Mouse (Mus musculus) frontal cortex, postnatal 14 days (tissue): Measurements from ENCODE around the gene Gm47985.
"Not testable (repeated sequence)": the region's sequence is repeated elsewhere in the genome, so short reads cannot be mapped to it uniquely, and the experiment has no call there.

Experiments used
- DNase-seq, 2 experiments: peaks; one replicate each; pipeline ENCODE4 v3.0.0; 2022; ENCODE audit warnings: low spot score in 2 of 2

Gm47985 gene

DNA sequence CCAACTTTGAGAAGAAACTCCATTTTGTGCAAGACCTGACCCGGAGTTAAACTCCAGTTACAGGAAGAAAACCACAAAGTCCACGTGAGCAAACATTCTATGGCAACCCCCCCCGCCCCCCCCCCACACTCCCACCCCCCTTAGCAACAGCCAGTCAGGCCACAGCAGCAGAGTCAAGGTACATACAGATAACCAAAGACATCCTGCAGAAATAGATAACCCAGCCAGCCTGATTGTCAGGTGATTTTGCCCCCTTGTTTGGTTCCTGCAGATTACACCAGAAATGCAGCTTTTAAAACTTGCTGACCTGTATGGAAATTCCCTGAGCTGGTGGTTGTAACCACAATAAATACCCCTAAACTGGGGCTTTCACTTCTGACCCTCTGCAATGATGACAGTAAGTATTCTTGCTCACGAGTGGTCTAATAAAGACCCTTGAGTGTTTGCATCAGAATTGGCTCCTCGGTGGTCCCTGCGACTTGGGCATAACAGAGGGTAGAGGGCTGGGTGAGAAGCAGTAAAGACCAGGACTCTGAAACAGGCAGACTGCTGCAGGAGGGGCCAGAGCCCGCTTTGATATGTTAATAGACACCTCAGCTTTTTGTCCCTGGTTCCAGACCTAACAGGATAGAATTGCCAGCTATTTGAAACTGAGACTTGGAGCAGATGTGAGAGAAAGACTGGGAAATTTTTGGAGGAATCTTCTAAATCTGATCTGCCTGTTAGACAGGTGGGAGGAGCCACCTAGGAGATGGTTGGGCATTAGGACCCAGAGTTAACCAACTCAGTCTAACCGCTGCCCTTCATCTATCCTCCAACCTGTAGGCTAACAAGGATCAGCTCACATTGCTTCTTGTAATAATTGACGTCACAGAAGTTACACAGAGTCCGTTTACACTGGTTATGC is 5.1 kb upstream of the Gm47985 start:
- DNase-seq: no peak

GRCm38 (mm10) chr1:151177937-151178271 is 4.4 kb upstream of the Gm47985 start:
- no peak for DNase-seq

GRCm38 (mm10) chr1:151178505-151179083 is 3.7 kb upstream of the Gm47985 start:
- no peak for DNase-seq

- no peak for DNase-seq
Measured at GRCm38 (mm10) chr1:151180167-151180566, 2.2 kb upstream of the Gm47985 start.

DNA sequence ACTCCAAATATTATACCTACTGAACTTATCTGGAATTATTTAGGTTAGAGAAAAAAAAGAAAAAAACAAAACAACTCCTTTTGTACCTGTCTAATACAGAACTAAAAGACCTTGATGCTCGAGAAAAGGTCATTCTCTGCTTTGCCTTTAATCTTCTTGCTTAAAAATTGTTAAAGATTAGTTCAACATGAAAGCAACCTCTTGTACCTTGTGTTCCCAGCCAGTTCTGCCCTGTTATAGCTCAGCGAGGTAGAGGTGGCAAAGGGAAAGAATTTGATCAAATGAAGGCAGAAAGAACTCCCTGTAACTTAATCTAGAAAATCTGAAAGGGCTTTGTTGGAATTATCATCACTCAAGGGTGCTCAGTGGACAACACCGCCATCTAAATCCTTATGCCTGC is 3.8 kb downstream of the Gm47985 start:
- not testable (repeated sequence) for DNase-seq

- not testable (repeated sequence) for DNase-seq
Measured at GRCm38 (mm10) chr1:151186879-151187424, 4.6 kb downstream of the Gm47985 start.

DNA sequence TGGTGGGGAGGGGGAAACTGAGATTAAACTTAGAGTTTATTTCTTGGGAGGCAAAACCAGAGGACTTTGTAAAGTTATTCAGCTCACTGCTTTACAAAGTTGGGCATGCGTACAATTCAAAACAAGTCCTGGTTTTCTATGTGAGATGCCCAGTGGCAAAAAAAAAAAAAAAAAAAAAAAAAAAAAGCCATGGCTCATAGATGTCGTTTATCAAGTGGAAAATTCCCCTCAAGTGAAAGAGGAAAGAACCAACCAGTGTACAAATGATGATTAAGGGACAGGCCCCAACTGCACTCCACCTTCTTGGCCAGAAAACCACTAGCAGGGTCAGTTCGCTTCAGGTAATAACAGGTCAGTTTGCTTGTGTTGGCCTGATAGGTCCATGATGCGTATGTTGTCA is 6.1 kb downstream of the Gm47985 start:
- DNase-seq: no peak

GRCm38 (mm10) chr1:151192075-151192474 is 9.7 kb downstream of the Gm47985 start, which contains the start of gene Gm8947:
TSS of gene Gm8947 (plus strand) at chr1:151192376.
- DNase-seq: not testable (repeated sequence)

GRCm38 (mm10) chr1:151192739-151193138 is 10.4 kb downstream of the Gm47985 start:
- DNase-seq: not testable (repeated sequence)

GRCm38 (mm10) chr1:151195986-151196385 is 13.6 kb downstream of the Gm47985 start:
- not testable (repeated sequence) for DNase-seq

DNA sequence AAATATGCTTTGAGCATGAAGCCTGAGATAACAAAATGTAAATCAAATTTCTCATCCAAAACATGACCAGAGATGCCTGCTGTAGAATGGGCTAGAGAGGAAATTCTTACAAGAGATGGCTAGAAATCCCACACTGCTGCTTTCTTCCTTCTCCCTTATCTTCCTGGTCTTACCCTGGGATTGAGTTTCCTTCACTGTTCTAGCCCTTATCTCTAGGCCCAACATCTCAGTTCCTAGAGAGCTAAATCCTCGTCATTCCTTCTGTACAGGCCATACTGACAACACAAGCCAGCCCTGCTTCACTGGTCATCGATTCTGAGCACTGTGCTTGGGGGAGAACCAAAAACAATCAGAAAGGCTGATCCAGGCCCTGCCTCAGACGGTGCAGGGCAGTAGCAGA is 14.4 kb downstream of the Gm47985 start:
- not testable (repeated sequence) for DNase-seq

GRCm38 (mm10) chr1:151198120-151198519 is 15.8 kb downstream of the Gm47985 start, which contains the start of gene Gm47995:
TSS of gene Gm47995 (plus strand) at chr1:151198448.
- DNase-seq: not testable (repeated sequence)

GRCm38 (mm10) chr1:151200620-151201019 is 18.3 kb downstream of the Gm47985 start:
- DNase-seq: not testable (repeated sequence)

- DNase-seq: not testable (repeated sequence)
Measured at GRCm38 (mm10) chr1:151202771-151203170, 20.4 kb downstream of the Gm47985 start.

DNA sequence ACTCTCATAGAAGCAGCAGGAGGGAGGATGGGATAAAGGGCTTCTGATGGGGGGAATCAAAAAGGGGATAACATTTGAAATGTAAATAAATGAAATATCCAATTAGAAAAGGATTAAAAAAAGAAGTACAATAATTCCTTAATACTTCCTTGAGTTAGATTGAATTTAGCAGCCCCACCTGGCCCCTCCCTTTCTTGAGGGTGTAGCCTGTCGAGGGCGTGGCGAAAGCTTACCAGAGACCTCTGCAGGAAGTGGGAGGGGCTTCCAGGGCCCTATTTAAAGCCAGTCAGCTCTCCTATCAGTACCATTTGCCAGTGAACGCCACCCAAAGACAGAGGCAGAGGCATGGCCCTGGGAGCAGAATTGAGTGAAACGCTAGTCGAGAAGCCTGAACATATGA is 21.5 kb downstream of the Gm47985 start, which contains the start of gene 3110040M04Rik:
TSS of gene 3110040M04Rik (plus strand) at position 304 of the 400 bp plus-strand sequence.
- not testable (repeated sequence) for DNase-seq

DNA sequence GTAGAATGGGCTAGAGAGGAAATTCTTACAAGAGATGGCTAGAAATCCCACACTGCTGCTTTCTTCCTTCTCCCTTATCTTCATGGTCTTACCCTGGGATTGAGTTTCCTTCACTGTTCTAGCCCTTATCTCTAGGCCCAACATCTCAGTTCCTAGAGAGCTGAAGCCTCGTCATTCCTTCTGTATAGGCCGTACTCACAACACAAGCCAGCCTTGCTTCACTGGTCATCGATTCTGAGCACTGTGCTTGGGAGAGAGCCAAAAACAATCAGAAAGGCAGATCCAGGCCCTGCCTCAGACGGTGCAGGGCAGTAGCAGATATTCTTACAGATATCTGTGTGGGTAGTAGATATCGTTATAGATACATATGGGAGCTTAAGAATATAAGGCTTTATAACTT is 26.2 kb downstream of the Gm47985 start:
- DNase-seq: not testable (repeated sequence)

- not testable (repeated sequence) for DNase-seq
Measured at GRCm38 (mm10) chr1:151208944-151209343, 26.6 kb downstream of the Gm47985 start.

GRCm38 (mm10) chr1:151209824-151210355 is 27.6 kb downstream of the Gm47985 start, which contains the start of gene Gm47996:
TSS of gene Gm47996 (plus strand) at chr1:151210131.
- not testable (repeated sequence) for DNase-seq

- DNase-seq: not testable (repeated sequence)
Measured at GRCm38 (mm10) chr1:151211666-151212065, 29.3 kb downstream of the Gm47985 start.

DNA sequence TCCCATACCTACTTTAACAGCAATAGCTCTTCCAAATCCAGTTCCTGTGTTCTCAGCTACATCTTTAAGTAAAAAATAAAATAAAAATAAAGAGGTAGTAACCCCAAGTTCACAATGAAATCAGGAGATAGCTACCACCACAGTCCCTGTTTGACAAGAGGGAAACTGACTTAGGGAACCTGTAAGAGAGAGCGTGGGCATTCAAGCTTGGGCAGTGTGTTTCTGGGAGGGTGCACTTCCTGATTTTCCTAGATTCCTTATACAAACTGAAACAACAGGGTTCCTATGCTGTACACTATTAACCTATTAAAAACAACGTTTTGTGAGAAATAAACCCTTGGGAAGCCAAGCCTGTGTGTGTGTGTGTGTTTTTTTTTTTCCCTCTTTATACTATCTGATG is 32.5 kb downstream of the Gm47985 start:
- DNase-seq: no peak

DNA sequence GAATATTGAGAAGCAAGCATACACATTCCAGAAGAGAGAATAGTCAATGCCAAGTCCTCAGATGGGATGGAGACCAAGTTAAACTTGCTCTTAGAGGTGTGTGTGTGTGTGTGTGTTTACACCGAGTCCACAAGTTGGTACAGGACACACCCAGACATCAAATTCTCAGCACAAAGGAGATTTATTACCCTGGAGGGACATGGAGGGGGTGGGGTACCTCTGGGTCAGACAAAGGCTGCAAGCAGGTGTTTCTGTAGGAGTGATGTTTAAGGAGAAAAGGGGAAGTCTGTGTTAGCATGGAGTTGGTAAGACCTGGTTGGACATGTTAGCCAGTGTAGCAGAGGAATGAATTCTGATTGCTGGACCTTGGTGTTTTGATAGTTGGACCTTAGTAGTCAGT is 33.6 kb downstream of the Gm47985 start:
- no peak for DNase-seq

DNA sequence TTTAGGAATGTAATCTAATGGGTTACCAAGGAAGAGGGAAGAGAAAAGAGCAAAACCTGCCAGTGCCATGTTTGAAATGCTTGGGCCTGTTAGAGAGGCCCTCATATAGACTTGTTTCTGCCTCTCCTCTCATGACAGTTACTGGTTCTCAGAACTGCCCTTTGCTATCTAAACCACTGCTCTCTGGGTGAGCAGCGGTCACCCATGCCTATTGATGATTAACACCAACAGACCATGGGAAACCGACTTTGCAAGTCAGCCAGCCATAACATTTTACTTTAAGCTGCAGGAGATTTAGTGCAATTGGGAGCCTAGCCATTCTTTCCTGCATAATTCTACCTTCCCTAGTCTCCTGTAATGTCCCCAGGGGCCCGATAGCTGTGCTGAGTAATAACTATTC is 34.1 kb downstream of the Gm47985 start:
- no peak for DNase-seq
